Mouse (Mus musculus) liver, embryonic 15.5 days (tissue): Measurements from ENCODE around the gene Klhl36. TPM values are rescaled to one million over a fixed set of nuclear protein-coding genes. Genes with fewer than 3 reads are reported as not detected.

Experiments used
- ATAC-seq: fragments of 200-750 bp; cut with Nextera tagmentation; 2 replicates; pipeline ENCODE4 v1.8.0; 2017; ENCODE audit warnings: moderate number of reproducible peaks, mild to moderate bottlenecking, moderate library complexity; ENCODE audit not compliant: insufficient read depth
- H3K27ac ChIP-seq: fragments of 300-500 bp; sonication (generic); replicated peaks from 2 replicates; pipeline ENCODE4 v1.5.1; 2015; ENCODE audit warnings: mild to moderate bottlenecking, inconsistent platforms
- H3K27me3 ChIP-seq: fragments of 300-500 bp; sonication (generic); 2 replicates; pipeline ENCODE4 v1.6.1; 2015; ENCODE audit warnings: mild to moderate bottlenecking, inconsistent platforms
- H3K36me3 ChIP-seq: fragments of 300-500 bp; sonication (generic); replicated peaks from 2 replicates; pipeline ENCODE4 v1.6.1; 2015; ENCODE audit warnings: moderate library complexity, mild to moderate bottlenecking, inconsistent platforms
- H3K4me1 ChIP-seq: fragments of 300-500 bp; sonication (generic); replicated peaks from 2 replicates; pipeline ENCODE4 v1.6.1; 2015; ENCODE audit warnings: inconsistent platforms
- H3K4me2 ChIP-seq: fragments of 300-500 bp; sonication (generic); 2 replicates; pipeline ENCODE4 v1.6.1; 2015; ENCODE audit warnings: moderate library complexity, mild to moderate bottlenecking, inconsistent platforms
- H3K4me3 ChIP-seq: fragments of 300-500 bp; sonication (generic); replicated peaks from 2 replicates; pipeline ENCODE4 v1.5.1; 2015; ENCODE audit warnings: mild to moderate bottlenecking, inconsistent platforms
- H3K9ac ChIP-seq: fragments of 300-500 bp; sonication (generic); 2 replicates; pipeline ENCODE4 v1.6.1; 2015; ENCODE audit warnings: moderate library complexity, mild to moderate bottlenecking, inconsistent platforms
- H3K9me3 ChIP-seq: fragments of 300-500 bp; sonication (generic); replicated peaks from 2 replicates; pipeline ENCODE4 v1.6.1; 2016; ENCODE audit warnings: inconsistent platforms
- WGBS: fragments of 180-500 bp; shearing (Covaris S2); methylation state at CpG from one replicate; pipeline ENCODE4 v1.1.7; 2015; ENCODE audit warnings: mixed read lengths; ENCODE audit not compliant: insufficient replicate concordance; 5-methylcytosine and 5-hydroxymethylcytosine counted together
- polyA plus RNA-seq: library from polyadenylated mRNA; unstranded; fragments of >200 nt; fragmentation: Nextera tagmentation; extraction: Ambion mirVana; gene quantifications from 2 replicates; pipeline ENCODE4 v1.2.1, GENCODE M21; 2015

Klhl36 gene
- polyA plus RNA-seq, 1 experiment from 2014 or later = 3.9 TPM

GRCm38 (mm10) chr8:119881917-119882316 lies 19.9 kb downstream of the Klhl36 start:
- no peaks in the 10 kb centered on the region for H3K36me3 ChIP-seq
- WGBS = 66% methylated on average over 8 of the region's 8 CpGs
- peaks cover 10% of the 10 kb centered on the region for H3K4me1 ChIP-seq
- no peak overlapping the region for H3K4me2 ChIP-seq
- H3K9ac ChIP-seq = no peak overlapping the region
- ATAC-seq = no peak
- no peaks in the 10 kb centered on the region; the same call in 1 of the 2 replicates for H3K27me3 ChIP-seq
- no peaks in the 10 kb centered on the region for H3K9me3 ChIP-seq
- H3K4me3 ChIP-seq = no peak overlapping the region
- no peak overlapping the region for H3K27ac ChIP-seq

GRCm38 (mm10) chr8:119883281-119883680 lies 21.2 kb downstream of the Klhl36 start:
- Histone ChIP-seq H3K9me3 (no peaks in the 10 kb centered on the region), H3K27ac (no peak overlapping the region), H3K9ac (no peak overlapping the region), H3K36me3 (no peaks in the 10 kb centered on the region), H3K4me2 (no peak overlapping the region), H3K4me1 (peaks cover 10% of the 10 kb centered on the region), H3K27me3 (no peaks in the 10 kb centered on the region; the same call in 1 of the 2 replicates), H3K4me3 (no peak overlapping the region)
- 87% methylated on average over 7 of the region's 7 CpGs for WGBS
- no peak for ATAC-seq

GRCm38 (mm10) chr8:119885612-119886011 lies 23.5 kb downstream of the Klhl36 start:
- Histone ChIP-seq H3K27me3 (0 out of 2 replicates have a peak, but pooled peaks cover 3% of the 10 kb centered on the region), H3K4me3 (no peak overlapping the region), H3K4me2 (no peak overlapping the region), H3K27ac (0 out of 2 replicates have a peak overlapping the region, but pooled peaks have one; percentile 7), H3K9ac (no peak overlapping the region), H3K4me1 (peaks cover 10% of the 10 kb centered on the region), H3K9me3 (no peaks in the 10 kb centered on the region), H3K36me3 (no peaks in the 10 kb centered on the region)
- WGBS = 52% methylated on average over 3 of the region's 3 CpGs
- ATAC-seq = peak; percentile 80

GRCm38 (mm10) chr8:119887130-119887529 lies 25.1 kb downstream of the Klhl36 start:
- H3K4me2 ChIP-seq = no peak overlapping the region
- WGBS = 84% methylated on average over 3 of the region's 3 CpGs
- no peak for ATAC-seq
- H3K4me3 ChIP-seq = no peak overlapping the region
- H3K36me3 ChIP-seq = no peaks in the 10 kb centered on the region
- 0 out of 2 replicates have a peak, but pooled peaks cover 3% of the 10 kb centered on the region for H3K27me3 ChIP-seq
- peaks cover 10% of the 10 kb centered on the region for H3K4me1 ChIP-seq
- H3K9ac ChIP-seq = no peak overlapping the region
- H3K27ac ChIP-seq = no peak overlapping the region
- H3K9me3 ChIP-seq = no peaks in the 10 kb centered on the region

- H3K4me1 ChIP-seq = peaks cover 10% of the 10 kb centered on the region
- ATAC-seq = no peak
- H3K36me3 ChIP-seq = no peaks in the 10 kb centered on the region
- WGBS = 54% methylated on average over 4 of the region's 4 CpGs
- H3K27ac ChIP-seq = no peak overlapping the region
- no peak overlapping the region for H3K9ac ChIP-seq
- no peak overlapping the region for H3K4me2 ChIP-seq
- no peaks in the 10 kb centered on the region for H3K9me3 ChIP-seq
- H3K4me3 ChIP-seq = no peak overlapping the region
- H3K27me3 ChIP-seq = 0 out of 2 replicates have a peak, but pooled peaks cover 3% of the 10 kb centered on the region
Observed at GRCm38 (mm10) chr8:119888012-119888411, 25.9 kb downstream of the Klhl36 start.

- WGBS = 69% methylated on average over 4 of the region's 4 CpGs
- Histone ChIP-seq H3K27me3 (peaks cover 53% of the 10 kb centered on the region), H3K4me2 (no peak overlapping the region), H3K4me1 (peaks cover 19% of the 10 kb centered on the region), H3K4me3 (no peak overlapping the region), H3K36me3 (no peaks in the 10 kb centered on the region), H3K27ac (no peak overlapping the region), H3K9me3 (no peaks in the 10 kb centered on the region), H3K9ac (no peak overlapping the region)
- ATAC-seq = no peak
Observed at GRCm38 (mm10) chr8:119897069-119897468, 35.0 kb downstream of the Klhl36 start.

GRCm38 (mm10) chr8:119897933-119898332 lies 35.9 kb downstream of the Klhl36 start:
- Histone ChIP-seq H3K4me3 (no peak overlapping the region), H3K27me3 (peaks cover 60% of the 10 kb centered on the region), H3K9ac (no peak overlapping the region), H3K9me3 (no peaks in the 10 kb centered on the region), H3K4me2 (peak overlapping the region; percentile 23; the same call in 1 of the 2 replicates), H3K4me1 (peaks cover 19% of the 10 kb centered on the region), H3K36me3 (no peaks in the 10 kb centered on the region), H3K27ac (no peak overlapping the region)
- WGBS = 5% methylated on average over 13 of the region's 13 CpGs
- ATAC-seq = peak; percentile 31; the same call in 1 of the 2 replicates

- no peak overlapping the region for H3K9ac ChIP-seq
- H3K4me2 ChIP-seq = no peak overlapping the region
- no peak overlapping the region for H3K4me3 ChIP-seq
- no peak for ATAC-seq
- H3K27me3 ChIP-seq = peaks cover 84% of the 10 kb centered on the region
- 28% methylated on average over 3 of the region's 3 CpGs for WGBS
- H3K36me3 ChIP-seq = no peaks in the 10 kb centered on the region
- H3K9me3 ChIP-seq = no peaks in the 10 kb centered on the region
- H3K4me1 ChIP-seq = peaks cover 19% of the 10 kb centered on the region
- no peak overlapping the region for H3K27ac ChIP-seq
Observed at GRCm38 (mm10) chr8:119901349-119901748, 39.3 kb downstream of the Klhl36 start.

GRCm38 (mm10) chr8:119901952-119902351 lies 39.9 kb downstream of the Klhl36 start:
- 50% methylated on average over 8 of the region's 8 CpGs for WGBS
- no peak overlapping the region for H3K9ac ChIP-seq
- H3K4me3 ChIP-seq = no peak overlapping the region
- H3K4me1 ChIP-seq = peaks cover 21% of the 10 kb centered on the region
- H3K27ac ChIP-seq = no peak overlapping the region
- peaks cover 82% of the 10 kb centered on the region for H3K27me3 ChIP-seq
- no peaks in the 10 kb centered on the region for H3K9me3 ChIP-seq
- H3K36me3 ChIP-seq = no peaks in the 10 kb centered on the region
- H3K4me2 ChIP-seq = no peak overlapping the region
- ATAC-seq = no peak

GRCm38 (mm10) chr8:119904323-119904911 lies 42.4 kb downstream of the Klhl36 start:
- no peaks in the 10 kb centered on the region for H3K9me3 ChIP-seq
- peaks cover 57% of the 10 kb centered on the region for H3K27me3 ChIP-seq
- ATAC-seq = no peak
- WGBS = 57% methylated on average over 12 of the region's 12 CpGs
- no peak overlapping the region for H3K27ac ChIP-seq
- H3K36me3 ChIP-seq = no peaks in the 10 kb centered on the region
- no peak overlapping the region for H3K4me2 ChIP-seq
- H3K4me3 ChIP-seq = no peak overlapping the region
- no peak overlapping the region for H3K9ac ChIP-seq
- H3K4me1 ChIP-seq = peaks cover 30% of the 10 kb centered on the region

- Histone ChIP-seq H3K4me2 (peak within 1 kb of the TSS; percentile 92), H3K27ac (peak within 1 kb of the TSS; percentile 98), H3K9ac (peak within 1 kb of the TSS; percentile 91), H3K9me3 (no peaks in the 10 kb centered on the region), H3K36me3 (no peaks in the 10 kb centered on the region), H3K4me1 (peaks cover 65% of the 10 kb centered on the region), H3K27me3 (peaks cover 6% of the 10 kb centered on the region), H3K4me3 (peak within 1 kb of the TSS; percentile 90)
- peak; percentile 49 for ATAC-seq
- WGBS = 16% methylated on average over 13 of the region's 13 CpGs
Observed at GRCm38 (mm10) chr8:119909944-119910546, 48.0 kb downstream of the Klhl36 start, which contains the start of gene Usp10. Gene Usp10, plus strand, starts transcription at chr8:119910360.
